7 mouse cellular contexts compared by ENCODE assay signal in genomic region chrX:75734628-75735302, GRCm38 (mm10).
DNase-seq lines count a peak whose midpoint lies in the region; ATAC-seq and TF ChIP-seq lines count a peak whose summit lies in the region.
"Not testable (repeated sequence)": the region's sequence is repeated elsewhere in the genome, so short reads cannot be mapped to it uniquely, and the experiment has no call there.

No protein-coding gene starts in this region.

- not testable (repeated sequence) for H3K9ac ChIP-seq in forebrain, embryonic 14.5 days (ENCODE audit: low read length); hindbrain, embryonic 14.5 days

- WGBS in forebrain, embryonic 14.5 days, result 55% methylated on average over 11 of the region's 13 CpGs
- WGBS in hindbrain, embryonic 14.5 days, result 69% methylated on average over 10 of the region's 13 CpGs

- intact Hi-C loops in left cerebral cortex, adult 2 months (cut with DNase I), result not testable (repeated sequence)

- not testable (repeated sequence) for H3K27me3 ChIP-seq in forebrain, embryonic 14.5 days (replicated peaks; ENCODE audit: control insufficient read depth, insufficient read depth, low read length); hindbrain, embryonic 14.5 days (ENCODE audit: control insufficient read depth, insufficient read depth, low read length); megakaryocyte, embryonic 14.5 days (replicated peaks)

- not testable (repeated sequence) for H3K36me3 ChIP-seq in forebrain, embryonic 14.5 days (ENCODE audit: control insufficient read depth, insufficient read depth, low read length); hindbrain, embryonic 14.5 days (replicated peaks; ENCODE audit: control insufficient read depth, insufficient read depth); megakaryocyte, embryonic 14.5 days (replicated peaks; ENCODE audit: low read length)

- not testable (repeated sequence) for H3K27ac ChIP-seq in forebrain, embryonic 14.5 days (ENCODE audit: low read depth, low read length); hindbrain, embryonic 14.5 days
- peak overlapping the region; percentile 86 for H3K27ac ChIP-seq in left cerebral cortex, adult 2 months

- peak; percentile 10 for DNase-seq in Muller cell, postnatal 12 days (ENCODE audit: inconsistent ontology term)
- DNase-seq in c-Kit-positive CD71-positive TER-119-negative erythroid progenitor cells, embryonic 14.5 days (ENCODE audit: low read depth), result peak; percentile 58
- peak; percentile 9 for DNase-seq in forebrain, embryonic 14.5 days (ENCODE audit: low spot score)
- peak; percentile 26 for DNase-seq in hindbrain, embryonic 14.5 days (ENCODE audit: low spot score)
- peak in 1 of 2 experiments; percentile 63 for DNase-seq in left cerebral cortex, adult 2 months (ENCODE audit: extremely low spot score in 1 of 2, low spot score in 2 of 2)
- DNase-seq in retina, adult 2 months (ENCODE audit: low read depth, low spot score), result peak; percentile 30

- H3K4me1 ChIP-seq in forebrain, embryonic 14.5 days (ENCODE audit: control insufficient read depth, insufficient read depth, low read length); hindbrain, embryonic 14.5 days (replicated peaks; ENCODE audit: control insufficient read depth, insufficient read depth, low read length); megakaryocyte, embryonic 14.5 days: not testable (repeated sequence)

- not testable (repeated sequence) for H3K4me3 ChIP-seq in forebrain, embryonic 14.5 days (ENCODE audit: low read depth, low read length); hindbrain, embryonic 14.5 days (replicated peaks; ENCODE audit: low read length)
- H3K4me3 ChIP-seq in left cerebral cortex, adult 2 months, result 0 out of 2 replicates have a peak overlapping the region, but pooled peaks have one; percentile 21
- H3K4me3 ChIP-seq in megakaryocyte, embryonic 14.5 days (replicated peaks), result peak overlapping the region; percentile 73

- TF ChIP-seq CTCF in left cerebral cortex, adult 2 months (IDR thresholded peaks at IDR 0.05), result peak; percentile 30

- not testable (repeated sequence) for H3K9me3 ChIP-seq in forebrain, embryonic 14.5 days (replicated peaks; ENCODE audit: control insufficient read depth, low read length); hindbrain, embryonic 14.5 days (ENCODE audit: control insufficient read depth, low read length); megakaryocyte, embryonic 14.5 days

- H3K4me2 ChIP-seq in forebrain, embryonic 14.5 days (ENCODE audit: low read length); hindbrain, embryonic 14.5 days (replicated peaks): not testable (repeated sequence)

- ATAC-seq in forebrain, embryonic 14.5 days; hindbrain, embryonic 14.5 days (ENCODE audit: low FRiP score): not testable (repeated sequence)
